Mouse (Mus musculus) neutrophil, adult 83 days (primary cell): ENCODE data around the gene Cyb561d1. TPM values are rescaled to one million over a fixed set of nuclear protein-coding genes. Genes with fewer than 3 reads are reported as not detected.

Experiments
- total RNA-seq, 2 experiments: library from RNA; stranded (reverse); gene quantifications; one replicate each; pipeline ENCODE4 v1.2.4; 2023

The Cyb561d1 gene
- 10 to 100 TPM; 22.3 to 26.6 TPM for total RNA-seq

DNA sequence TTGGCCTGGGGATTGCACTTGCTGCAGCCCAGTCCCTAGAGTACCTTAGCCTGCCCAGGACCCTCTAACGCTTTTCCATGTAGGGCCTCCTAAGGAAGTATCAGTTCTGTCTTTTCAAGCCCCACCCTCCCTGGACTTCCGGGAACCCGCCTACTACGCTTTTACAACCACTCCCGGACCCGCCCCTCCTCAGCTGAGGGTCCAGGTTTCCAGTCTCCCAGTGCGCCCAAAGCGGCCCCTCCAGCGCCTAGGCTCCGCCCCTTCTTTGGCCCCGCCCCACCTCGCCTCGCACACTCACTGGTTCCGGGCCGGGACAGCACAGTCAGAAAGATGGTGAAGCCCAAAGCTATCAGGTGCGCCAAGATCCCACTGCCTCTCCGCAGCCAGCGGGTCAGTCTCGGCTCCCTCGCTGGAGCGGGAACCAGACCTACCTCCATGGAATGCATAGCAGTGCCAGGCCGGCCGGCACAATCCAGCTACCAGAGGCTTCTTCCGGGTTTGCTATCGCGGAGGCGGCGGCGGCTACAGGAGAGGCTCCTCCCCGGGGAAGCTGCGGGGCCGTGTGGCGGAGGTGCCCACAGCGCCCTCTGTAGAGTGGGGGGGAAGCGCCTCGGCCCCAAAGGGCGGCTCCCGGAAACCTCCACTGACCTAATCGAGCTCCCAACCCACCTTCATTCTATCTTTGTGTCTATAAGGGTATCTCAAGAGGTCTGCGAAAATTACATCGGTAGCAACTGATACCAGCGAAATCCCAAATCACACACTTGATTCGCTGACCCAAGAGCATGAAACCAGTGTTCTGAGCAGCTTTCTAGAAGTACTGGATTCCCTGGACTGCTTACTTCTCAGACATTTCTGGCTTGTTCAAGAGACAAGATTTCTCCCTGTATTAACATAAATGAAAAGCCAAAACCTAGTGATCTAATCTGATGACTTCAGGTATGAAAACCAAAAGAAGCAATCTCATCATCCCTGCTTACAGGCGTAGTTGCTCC, at the start of gene Cyb561d1:
TSS of gene Cyb561d1 (minus strand) at position 884 of the 995 bp plus-strand sequence.

DNA sequence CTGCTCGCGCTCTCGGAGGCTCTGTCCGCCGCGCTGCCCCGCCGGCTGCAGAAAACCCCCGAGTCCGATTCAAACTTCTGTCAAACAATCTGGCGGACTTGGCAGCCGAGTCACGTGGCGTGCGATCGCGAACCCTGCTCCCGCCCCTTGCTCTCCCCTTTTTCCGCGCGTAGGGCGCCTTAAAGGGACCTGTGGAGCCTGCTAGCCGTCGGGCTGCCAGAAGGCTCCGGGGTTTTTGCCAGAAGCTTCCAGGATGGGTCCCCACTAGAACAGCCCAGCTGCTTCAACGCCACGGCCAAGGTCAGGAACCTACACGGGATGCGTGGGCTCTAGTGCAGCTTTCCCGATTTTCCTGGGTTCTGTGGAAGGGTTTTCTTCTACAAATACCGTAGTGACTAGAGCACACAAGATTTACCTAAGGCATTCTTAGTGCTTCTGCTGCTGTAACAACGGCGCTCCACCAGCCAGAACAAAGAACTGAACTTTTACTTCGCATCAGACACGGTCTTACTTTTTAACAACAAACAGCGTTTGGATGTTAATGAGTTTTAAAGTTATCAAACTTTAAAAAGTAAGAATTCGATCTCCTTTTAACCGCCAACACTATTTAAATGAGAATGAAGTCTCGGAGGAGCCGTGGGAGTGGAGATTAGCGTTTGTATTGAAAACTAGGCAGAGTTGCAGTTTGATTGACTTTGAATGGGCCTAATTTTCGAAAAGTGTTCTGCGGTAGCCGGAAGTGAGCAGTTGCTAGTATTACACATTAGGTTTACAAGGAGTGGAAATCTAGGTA, 25.7 kb upstream of the Cyb561d1 start, which contains the start of gene Sypl2:
TSS of gene Sypl2 (minus strand) at position 91 of the 793 bp plus-strand sequence.

DNA sequence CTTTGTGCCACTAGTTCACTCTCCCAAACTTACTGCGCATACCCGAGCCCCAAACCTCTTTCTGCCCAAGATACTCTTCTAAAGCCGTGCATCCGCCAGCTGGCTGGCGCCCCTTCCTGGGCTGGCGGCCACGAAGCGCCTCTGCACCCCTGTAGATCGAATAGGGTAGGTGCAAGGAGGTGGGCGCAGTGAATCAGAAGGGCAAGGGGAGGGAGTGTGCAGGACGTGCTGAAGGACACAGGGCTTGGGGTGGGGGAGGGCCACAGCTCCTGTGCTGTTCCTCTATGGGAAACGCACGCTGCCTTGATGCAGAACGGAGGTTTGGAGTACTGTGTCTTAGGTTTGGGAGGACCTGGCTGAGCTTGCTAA, 9.7 kb upstream of the Cyb561d1 start, which contains the start of gene Atxn7l2:
TSS of gene Atxn7l2 (minus strand) at position 164 of the 369 bp plus-strand sequence.

DNA sequence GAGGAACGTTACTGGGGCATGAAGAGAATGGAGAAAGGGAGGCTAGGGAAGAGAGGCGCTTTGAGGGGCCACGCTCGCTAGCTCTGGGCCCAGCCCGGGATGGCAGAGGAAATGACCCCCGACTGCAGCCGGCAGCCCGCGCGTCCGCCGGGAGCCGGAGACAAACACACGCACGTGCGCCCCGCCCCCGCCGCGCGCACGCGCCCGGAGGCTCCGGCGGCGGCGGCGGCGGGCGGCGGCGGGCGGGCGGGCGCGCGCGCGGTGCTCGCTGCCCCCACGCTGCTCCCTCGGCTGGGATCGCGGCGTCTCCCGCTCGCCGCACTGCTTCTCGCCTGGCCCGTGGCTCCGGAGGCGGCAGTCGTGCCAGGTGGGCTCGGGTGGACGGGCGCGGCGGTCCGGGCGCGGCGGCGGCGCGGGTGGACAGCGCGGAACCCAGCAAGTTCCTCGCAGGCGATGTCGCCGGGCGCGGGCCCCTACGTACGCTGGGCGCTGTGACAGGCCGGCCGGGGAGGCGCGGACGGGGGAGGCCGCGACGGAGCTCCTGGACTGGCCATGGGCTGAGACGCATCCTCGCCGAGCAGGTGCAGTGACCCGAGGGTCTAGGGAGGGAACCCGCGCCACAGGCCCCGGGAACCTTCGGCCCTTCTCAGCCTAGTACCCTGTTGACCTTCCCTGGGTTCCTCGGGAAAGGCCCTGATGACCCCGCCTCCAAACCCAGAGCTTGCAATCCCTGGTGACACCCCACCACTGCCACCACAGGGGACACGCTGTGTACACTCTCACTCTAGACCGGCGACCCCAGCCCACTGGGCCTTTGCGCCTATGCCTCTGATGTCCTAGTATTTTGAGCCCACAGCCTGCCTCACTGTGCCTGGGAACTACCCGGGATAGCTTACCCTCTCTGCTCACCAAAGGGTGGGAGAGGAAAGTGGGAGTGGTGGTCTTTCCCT, 14.6 kb downstream of the Cyb561d1 start, which contains the start of gene Amigo1:
TSS of gene Amigo1 (plus strand) at position 238 of the 950 bp plus-strand sequence.

DNA sequence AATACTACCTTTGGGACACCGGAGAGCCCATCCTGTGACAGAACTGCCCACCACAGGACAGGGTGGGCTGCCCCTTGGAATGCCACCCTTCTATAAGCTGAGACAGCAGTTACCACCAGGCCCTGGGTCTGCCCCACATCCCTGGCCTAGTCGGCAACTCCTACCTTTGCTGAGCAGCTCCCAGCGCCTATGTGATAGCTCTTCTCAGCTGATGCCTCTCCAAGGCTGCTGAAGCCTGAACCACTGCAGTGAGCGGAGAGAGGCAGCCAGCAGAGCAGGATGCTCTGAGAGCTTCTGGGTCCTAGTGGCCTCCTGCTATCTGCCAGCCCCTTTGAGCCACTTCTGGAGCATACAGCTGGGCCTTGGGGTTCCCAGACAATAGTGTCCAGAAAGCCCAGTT, 46.4 kb downstream of the Cyb561d1 start, which contains the start of gene Gpr61:
TSS of gene Gpr61 (minus strand) at position 227 of the 400 bp plus-strand sequence.

Other genes with a start within 250 kb of the Cyb561d1 start
- gene Gstm3, start 231.9 kb downstream of the Cyb561d1 start, total RNA-seq, result not detected
- gene Gstm2, start 214.8 kb downstream of the Cyb561d1 start, total RNA-seq, result under 1 TPM in 1 of 2 experiments, not detected in 1; 0.57 TPM
- 100 to 1,000 TPM; 120 to 123 TPM for gene Gstm1, start 183.2 kb downstream of the Cyb561d1 start, total RNA-seq
- 1 to 10 TPM; 4.4 to 5.2 TPM for gene Gstm4, start 156.3 kb downstream of the Cyb561d1 start, total RNA-seq
- gene Ampd2, start 114.6 kb downstream of the Cyb561d1 start, total RNA-seq, result 10 to 100 TPM; 52.3 to 63.7 TPM
- gene Gnat2, start 108.4 kb downstream of the Cyb561d1 start, total RNA-seq, result under 1 TPM in 1 of 2 experiments, not detected in 1; 0.50 TPM
- 100 to 1,000 TPM; 103 to 111 TPM for gene Gnai3, start 55.1 kb downstream of the Cyb561d1 start, total RNA-seq
- gene Gpr61, start 46.3 kb downstream of the Cyb561d1 start, total RNA-seq, result not detected
- 1 to 10 TPM in 1 of 2 experiments, under 1 TPM in 1; 0.88 to 1.2 TPM for gene Amigo1, start 14.9 kb downstream of the Cyb561d1 start, total RNA-seq
- 1 to 10 TPM; 8.2 to 9.6 TPM for gene Atxn7l2, start 9.7 kb upstream of the Cyb561d1 start, total RNA-seq
- gene Sypl2, start 25.4 kb upstream of the Cyb561d1 start, total RNA-seq, result not detected
- 10 to 100 TPM; 35.3 to 40.1 TPM for gene Psma5, start 55.7 kb upstream of the Cyb561d1 start, total RNA-seq
- 100 to 1,000 TPM; 147 to 157 TPM for gene Sort1, start 82.9 kb upstream of the Cyb561d1 start, total RNA-seq
- gene Mybphl, start 163.7 kb upstream of the Cyb561d1 start, total RNA-seq, result not detected
- gene Psrc1, start 182.6 kb upstream of the Cyb561d1 start, total RNA-seq, result 10 to 100 TPM; 10.7 to 13.7 TPM
- 1 to 10 TPM in 1 of 2 experiments, under 1 TPM in 1; 0.75 to 1.2 TPM for gene Celsr2, start 214.3 kb upstream of the Cyb561d1 start, total RNA-seq
- 10 to 100 TPM; 57.9 to 65.7 TPM for gene Sars, start 244.0 kb upstream of the Cyb561d1 start, total RNA-seq